Mouse (Mus musculus): ENCODE data around the gene Fhit.

- TF ChIP-seq POLR2A (IDR thresholded peaks at IDR 0.05; ENCODE audit: borderline replicate concordance, extremely low read depth, low read depth, low read length) (no peak), CTCF (IDR thresholded peaks at IDR 0.05; ENCODE audit: insufficient read depth, low read length) (no peak)
Observed at GRCm38 (mm10) chr14:10917893-10918803, 243.7 kb downstream of the Fhit start.
